Mouse (Mus musculus): Measurements from ENCODE around the gene Kyat3.

- TF ChIP-seq CTCF (IDR thresholded peaks at IDR 0.05; ENCODE audit: borderline replicate concordance, insufficient read depth, low read length) (no peak), POLR2A (IDR thresholded peaks at IDR 0.05; ENCODE audit: low read depth, low read length) (no peak)
Measured at GRCm38 (mm10) chr3:142786423-142787072, 85.7 kb downstream of the Kyat3 start.

Data from embryonic fibroblast, embryonic 13.5 days (primary cell).